Mouse (Mus musculus) heart, embryonic 12.5 days (tissue): ENCODE measurements at regions not wholly inside any gene's neighbourhood (a gene's known extent, or its start where the extent isn't known, plus 50 kb on each side); places are given as distances from the start of the nearest gene placed in this dataset.

Source experiments
- ATAC-seq: fragments of 200-750 bp; cut with Nextera tagmentation; 2 replicates; pipeline ENCODE4 v1.8.0; 2017; ENCODE audit warnings: moderate TSS enrichment, moderate library complexity; ENCODE audit not compliant: insufficient number of reproducible peaks, low FRiP score
- H3K27ac ChIP-seq: fragments of 300-500 bp; sonication (generic); 2 replicates; pipeline ENCODE4 v1.5.1; 2016; ENCODE audit warnings: mild to moderate bottlenecking, moderate library complexity; ENCODE audit not compliant: poor library complexity, severe bottlenecking
- H3K27me3 ChIP-seq: fragments of 300-500 bp; sonication (generic); replicated peaks from 2 replicates; pipeline ENCODE4 v1.6.1; 2016; ENCODE audit warnings: mild to moderate bottlenecking, moderate library complexity
- H3K36me3 ChIP-seq: fragments of 300-500 bp; sonication (generic); 2 replicates; pipeline ENCODE4 v1.6.1; 2016; ENCODE audit warnings: mild to moderate bottlenecking, moderate library complexity
- H3K4me1 ChIP-seq: fragments of 300-500 bp; sonication (generic); replicated peaks from 2 replicates; pipeline ENCODE4 v1.6.1; 2016; ENCODE audit warnings: mild to moderate bottlenecking
- H3K4me2 ChIP-seq: fragments of 300-500 bp; sonication (generic); 2 replicates; pipeline ENCODE4 v1.6.1; 2016; ENCODE audit warnings: mild to moderate bottlenecking, moderate library complexity
- H3K4me3 ChIP-seq: fragments of 300-500 bp; sonication (generic); 2 replicates; pipeline ENCODE4 v1.5.1; 2016; ENCODE audit warnings: mild to moderate bottlenecking
- H3K9ac ChIP-seq: fragments of 300-500 bp; sonication (generic); 2 replicates; pipeline ENCODE4 v1.6.1; 2016; ENCODE audit warnings: mild to moderate bottlenecking, moderate library complexity
- H3K9me3 ChIP-seq: fragments of 300-500 bp; sonication (generic); replicated peaks from 2 replicates; pipeline ENCODE4 v1.6.1; 2016; ENCODE audit warnings: mild to moderate bottlenecking, moderate library complexity
- WGBS: fragments of 180-500 bp; shearing (Covaris S2); methylation state at CpG from one replicate; pipeline ENCODE4 v1.1.7; 2016; 5-methylcytosine and 5-hydroxymethylcytosine counted together

DNA sequence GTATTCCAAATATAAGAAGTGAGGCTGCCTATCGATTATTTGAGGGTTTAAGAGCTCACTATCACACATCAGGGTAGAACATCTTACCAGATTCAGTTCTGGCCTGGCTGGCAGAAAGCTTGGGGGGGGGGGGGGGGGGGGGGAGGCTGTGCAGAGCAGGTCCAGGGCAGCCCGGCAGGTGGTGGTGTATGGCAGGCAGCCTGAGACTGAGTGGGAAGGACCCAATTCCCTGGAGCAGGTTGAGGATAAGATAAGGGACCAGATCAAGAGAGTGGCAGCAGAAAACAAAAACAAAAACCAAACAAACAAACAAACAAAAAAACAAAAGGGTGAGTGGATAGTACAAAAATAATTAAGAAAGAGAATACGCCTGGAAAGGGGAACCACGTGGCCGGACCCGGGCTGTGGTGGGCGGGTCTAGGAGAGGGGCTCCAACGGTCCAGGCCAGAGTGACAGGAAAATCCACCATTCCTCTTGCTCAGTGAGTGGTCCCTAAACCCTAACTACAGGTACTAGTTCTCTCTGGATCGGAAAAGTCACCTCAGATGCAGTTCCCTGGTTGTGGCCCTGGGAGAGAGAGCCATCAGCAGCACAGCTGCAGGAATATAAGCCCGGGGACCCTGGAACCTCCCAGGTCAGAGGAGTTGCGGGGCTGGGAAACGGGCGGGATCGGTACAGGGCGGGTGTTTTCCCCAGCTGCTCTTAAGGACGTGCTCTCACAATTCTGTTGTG, 73.3 kb downstream of the Vmn2r112 start:
- 20% methylated on average over 16 of the region's 16 CpGs for WGBS
- Histone ChIP-seq H3K36me3 (no peaks in the 10 kb centered on the region), H3K4me2 (peak overlapping the region; percentile 64), H3K4me1 (no peaks in the 10 kb centered on the region), H3K27me3 (no peaks in the 10 kb centered on the region), H3K9me3 (no peaks in the 10 kb centered on the region), H3K27ac (no peak overlapping the region), H3K9ac (peak overlapping the region; percentile 50), H3K4me3 (peak overlapping the region; percentile 56)
- peak; percentile 91 for ATAC-seq
